ENCODE assay signal across 19 mouse cellular contexts in genomic region chr2:156417194-156417593, GRCm38 (mm10). TPM values are rescaled to one million over a fixed set of nuclear protein-coding genes. Genes with fewer than 3 reads are reported as not detected.
DNase-seq lines count a peak whose midpoint lies in the region.
"Had no signal": no experiment of that assay in that cellular context is flagged by ENCODE, and none has a peak within 500 bp of the region (broad histone marks: within the 10 kb centered on the region; RNA-seq: fewer than 3 reads in every experiment).

No protein-coding gene starts in this region.

- intact Hi-C loops in left cerebral cortex, postnatal 36 days (cut with DNase I) = no loop called here

- peak; percentile 43 to 65 for DNase-seq in lung, adult 18-20 months
- DNase-seq in lung, postnatal 14 days = no peak
- DNase-seq in R1 (ENCODE audit: low read depth, low spot score) = peak; percentile 41
- DNase-seq in lung, postnatal 36 days = peak; percentile 77
- DNase-seq in gastrocnemius, postnatal 25 days = no peak
- no peak for DNase-seq in left cerebral cortex, postnatal 36 days (ENCODE audit: low spot score in 2 of 2)
- no peak for DNase-seq in adrenal gland, adult 18-20 months (ENCODE audit: low spot score in 2 of 2)
- DNase-seq: adrenal gland, postnatal 25 days; B cell, adult 2 months; cerebellum, adult 11 months; cerebellum, adult 9-11 months; gastrocnemius, postnatal 36 days; kidney, adult 18-20 months; kidney, postnatal 4 days; layer of hippocampus, adult 9-11 months; liver; right cerebral cortex, postnatal 14 days; spleen, adult 18-20 months; thymus, postnatal 14 days had no signal

RNA-seq across cellular contexts. Expression of gene Epb41l1, which starts 3.5 kb away (rescaled TPM):
- total RNA-seq in gastrocnemius, postnatal 25 days (2021) = 1 to 10 TPM; 3.0 to 7.9 TPM
- total RNA-seq in left cerebral cortex, postnatal 36 days (2021) = 100 to 1,000 TPM; 346 to 360 TPM
- total RNA-seq in adrenal gland, adult 18-20 months (2021) = 10 to 100 TPM; 67.0 to 75.9 TPM

Comparison
In these comparisons a context has a peak if more than half of its experiments do, and no peak if none do; other contexts are left out.
1. DNase-seq: peak in lung, adult 18-20 months (2 of 2), R1 (single experiment) and lung, postnatal 36 days (single experiment); none in lung, postnatal 14 days (single experiment), gastrocnemius, postnatal 25 days (single experiment), left cerebral cortex, postnatal 36 days (0 of 2) and adrenal gland, adult 18-20 months (0 of 2).
2. RNA of gene Epb41l1, which starts 3.5 kb away (total RNA-seq): 346 to 360 TPM in left cerebral cortex, postnatal 36 days and 67.0 to 75.9 TPM in adrenal gland, adult 18-20 months; 3.0 to 7.9 TPM in gastrocnemius, postnatal 25 days; every median in the first group is over 4 times any median in the second.